Mouse (Mus musculus) liver, adult 2 months (tissue): ENCODE data around the gene Tmbim7.

Experiments used
- CTCF ChIP-seq: fragments of 200-500 bp; IDR thresholded peaks from 2 replicates; pipeline ENCODE4 v1.5.1; 2011; ENCODE audit warnings: low read depth, low read length, control low read depth
- POLR2A ChIP-seq: fragments of 200-500 bp; IDR thresholded peaks from 2 replicates; pipeline ENCODE4 v1.6.1; 2011; ENCODE audit warnings: low read length, control low read depth; ENCODE audit not compliant: insufficient read depth; ENCODE audit errors: extremely low read depth

DNA sequence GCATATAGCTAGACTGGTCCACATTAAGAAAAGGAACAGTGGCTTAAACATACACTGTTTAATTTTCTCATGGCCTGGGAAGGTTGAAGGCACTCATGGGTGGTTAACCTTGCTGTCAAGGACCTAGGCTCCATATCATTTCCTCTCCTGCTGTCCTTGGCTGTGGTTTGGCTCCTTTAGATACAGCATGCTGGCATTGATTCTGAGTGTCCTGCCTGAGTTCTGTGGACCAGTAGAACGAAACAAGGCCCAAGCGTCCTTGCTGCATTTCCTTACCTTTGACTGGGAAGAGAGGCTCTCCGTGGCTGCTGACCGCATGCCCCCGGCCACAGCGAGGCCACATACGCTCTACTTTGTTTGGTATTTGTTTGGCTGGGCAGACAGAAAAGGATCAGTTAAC lies 41.7 kb upstream of the Tmbim7 start:
- TF ChIP-seq CTCF (no peak), POLR2A (no peak)
